ENCODE assay signal across 8 mouse cellular contexts in genomic region chr4:32530421-32530920, GRCm38 (mm10).
DNase-seq lines count a peak whose midpoint lies in the region; ATAC-seq and TF ChIP-seq lines count a peak whose summit lies in the region.

No protein-coding gene starts in this region.

- no peaks in the 10 kb centered on the region for H3K9me3 ChIP-seq in lung, embryonic 16.5 days (ENCODE audit: control insufficient read depth, low read length)
- H3K9me3 ChIP-seq in limb, embryonic 14.5 days (ENCODE audit: control insufficient read depth, low read length), result no peaks in the 10 kb centered on the region
- H3K9me3 ChIP-seq in stomach, postnatal 0 days (ENCODE audit: control insufficient read depth, low read length), result no peaks in the 10 kb centered on the region

- peak overlapping the region; percentile 87; the same call in 1 of the 2 replicates for H3K27ac ChIP-seq in gastrocnemius, adult 2 months
- H3K27ac ChIP-seq in lung, embryonic 16.5 days (ENCODE audit: low read length), result peak overlapping the region; percentile 11; the same call in 1 of the 2 replicates
- H3K27ac ChIP-seq in limb, embryonic 14.5 days (replicated peaks; ENCODE audit: low read depth, low read length), result no peak overlapping the region
- no peak overlapping the region for H3K27ac ChIP-seq in stomach, postnatal 0 days (replicated peaks)

- 54% methylated on average over 9 of the region's 9 CpGs for WGBS in lung, embryonic 16.5 days
- 45% methylated on average over 9 of the region's 9 CpGs for WGBS in limb, embryonic 14.5 days
- 58% methylated on average over 9 of the region's 9 CpGs for WGBS in stomach, postnatal 0 days

- TF ChIP-seq EP300 in stomach, postnatal 0 days (optimal IDR thresholded peaks at IDR 0.05), result no peak

- no peak for ATAC-seq in lung, embryonic 16.5 days (ENCODE audit: low read depth)
- ATAC-seq in limb, embryonic 14.5 days (ENCODE audit: low FRiP score, low read depth), result no peak
- ATAC-seq in stomach, postnatal 0 days (ENCODE audit: low FRiP score, low TSS enrichment), result no peak
- no peak for ATAC-seq in megakaryocyte-erythroid progenitor cell, adult 5-6 weeks (replicated peaks; ENCODE audit: low FRiP score, low TSS enrichment, poor library complexity, severe bottlenecking)

- peaks cover 13% of the 10 kb centered on the region for H3K4me1 ChIP-seq in lung, embryonic 16.5 days (replicated peaks; ENCODE audit: control insufficient read depth, insufficient read depth, low read length)
- peaks cover 31% of the 10 kb centered on the region for H3K4me1 ChIP-seq in limb, embryonic 14.5 days (ENCODE audit: control insufficient read depth, insufficient read depth, low read length)
- 0 out of 2 replicates have a peak, but pooled peaks cover 2% of the 10 kb centered on the region for H3K4me1 ChIP-seq in stomach, postnatal 0 days (replicated peaks; ENCODE audit: control insufficient read depth, insufficient read depth)

- DNase-seq in gastrocnemius, adult 2 months, result no peak
- DNase-seq in gastrocnemius, postnatal 10 days, result no peak
- DNase-seq in lung, postnatal 4 days, result no peak
- no peak for DNase-seq in limb, embryonic 14.5 days (ENCODE audit: low spot score)
- no peak for DNase-seq in stomach, postnatal 0 days (ENCODE audit: low spot score)
- DNase-seq in thymus, postnatal 36 days, result no peak

- intact Hi-C loops in gastrocnemius, adult 2 months (cut with DNase I), result no loop called here

- H3K4me2 ChIP-seq in lung, embryonic 16.5 days (ENCODE audit: low read depth, low read length), result peak overlapping the region; percentile 47
- peak overlapping the region; percentile 59 for H3K4me2 ChIP-seq in limb, embryonic 14.5 days (replicated peaks; ENCODE audit: low read depth, low read length, severe bottlenecking)
- peak overlapping the region; percentile 50; the same call in 1 of the 2 replicates for H3K4me2 ChIP-seq in stomach, postnatal 0 days (replicated peaks; ENCODE audit: low read depth)

- H3K36me3 ChIP-seq in lung, embryonic 16.5 days (ENCODE audit: control insufficient read depth, insufficient read depth, low read length), result no peaks in the 10 kb centered on the region
- H3K36me3 ChIP-seq in limb, embryonic 14.5 days (ENCODE audit: control insufficient read depth, insufficient read depth, low read length), result no peaks in the 10 kb centered on the region
- no peaks in the 10 kb centered on the region for H3K36me3 ChIP-seq in stomach, postnatal 0 days (ENCODE audit: control insufficient read depth, insufficient read depth, low read length)

- no peak for TF ChIP-seq POLR2A in limb, embryonic 14.5 days (IDR thresholded peaks at IDR 0.05; ENCODE audit: borderline replicate concordance, extremely low read depth, insufficient read depth, insufficient read length)

- H3K27me3 ChIP-seq in lung, embryonic 16.5 days (ENCODE audit: control insufficient read depth, insufficient read depth, low read depth, low read length), result no peaks in the 10 kb centered on the region
- H3K27me3 ChIP-seq in limb, embryonic 14.5 days (ENCODE audit: control insufficient read depth, insufficient read depth, low read length), result no peaks in the 10 kb centered on the region
- no peaks in the 10 kb centered on the region for H3K27me3 ChIP-seq in stomach, postnatal 0 days (ENCODE audit: control insufficient read depth, insufficient read depth, low read length)

- TF ChIP-seq CTCF in gastrocnemius, adult 2 months (IDR thresholded peaks at IDR 0.05), result no peak
- TF ChIP-seq CTCF in stomach, postnatal 0 days (IDR thresholded peaks at IDR 0.05; ENCODE audit: low read depth), result no peak

- H3K4me3 ChIP-seq in gastrocnemius, adult 2 months, result peak overlapping the region; percentile 69
- H3K4me3 ChIP-seq in lung, embryonic 16.5 days (ENCODE audit: low read length), result no peak overlapping the region
- H3K4me3 ChIP-seq in limb, embryonic 14.5 days (replicated peaks; ENCODE audit: low read length), result peak overlapping the region; percentile 26; the same call in 1 of the 2 replicates
- no peak overlapping the region for H3K4me3 ChIP-seq in stomach, postnatal 0 days (ENCODE audit: low read depth, low read length)

- no peak overlapping the region for H3K9ac ChIP-seq in lung, embryonic 16.5 days (ENCODE audit: low read length)
- H3K9ac ChIP-seq in limb, embryonic 14.5 days (ENCODE audit: low read depth, low read length, severe bottlenecking), result peak overlapping the region; percentile 28
- no peak overlapping the region for H3K9ac ChIP-seq in stomach, postnatal 0 days (ENCODE audit: low read length)

Comparison
In these comparisons a context has a peak if more than half of its experiments do, and no peak if none do; other contexts are left out.
1. H3K27ac ChIP-seq: peak in gastrocnemius, adult 2 months (single experiment) and lung, embryonic 16.5 days (single experiment); none in limb, embryonic 14.5 days (single experiment) and stomach, postnatal 0 days (single experiment).
2. H3K4me3 ChIP-seq: peak in gastrocnemius, adult 2 months (single experiment) and limb, embryonic 14.5 days (single experiment); none in lung, embryonic 16.5 days (single experiment) and stomach, postnatal 0 days (single experiment).
3. Peak in every context shown above with its lines, with median percentiles within 50 percentile points of each other: H3K4me2 ChIP-seq.